Mouse (Mus musculus) liver, embryonic 13.5 days (tissue): ENCODE measurements at regions not wholly inside any gene's neighbourhood (a gene's known extent, or its start where the extent isn't known, plus 50 kb on each side); places are given as distances from the start of the nearest gene placed in this dataset.

Experiments used
- ATAC-seq: fragments of 200-750 bp; cut with Nextera tagmentation; 2 replicates; pipeline ENCODE4 v1.8.0; 2017; ENCODE audit warnings: low read depth, mild to moderate bottlenecking, moderate number of reproducible peaks, moderate library complexity
- DNase-seq: peaks from one replicate; pipeline ENCODE4 v3.0.0; 2022
- H3K27ac ChIP-seq: fragments of 300-500 bp; sonication (generic); 2 replicates; pipeline ENCODE4 v1.5.1; 2015; ENCODE audit warnings: moderate library complexity, mild to moderate bottlenecking, inconsistent platforms
- H3K27me3 ChIP-seq: fragments of 300-500 bp; sonication (generic); 2 replicates; pipeline ENCODE4 v1.6.1; 2015; ENCODE audit warnings: mild to moderate bottlenecking, inconsistent platforms
- H3K36me3 ChIP-seq: fragments of 300-500 bp; sonication (generic); 2 replicates; pipeline ENCODE4 v1.6.1; 2015; ENCODE audit warnings: mild to moderate bottlenecking, inconsistent platforms
- H3K4me1 ChIP-seq: fragments of 300-500 bp; sonication (generic); replicated peaks from 2 replicates; pipeline ENCODE4 v1.6.1; 2015; ENCODE audit warnings: inconsistent platforms
- H3K4me2 ChIP-seq: fragments of 300-500 bp; sonication (generic); 2 replicates; pipeline ENCODE4 v1.6.1; 2015; ENCODE audit warnings: inconsistent platforms, mild to moderate bottlenecking, moderate library complexity
- H3K4me3 ChIP-seq: fragments of 300-500 bp; sonication (generic); replicated peaks from 2 replicates; pipeline ENCODE4 v1.5.1; 2015; ENCODE audit warnings: mild to moderate bottlenecking, inconsistent platforms
- H3K9ac ChIP-seq: fragments of 300-500 bp; sonication (generic); 2 replicates; pipeline ENCODE4 v1.6.1; 2015; ENCODE audit warnings: mild to moderate bottlenecking, inconsistent platforms
- H3K9me3 ChIP-seq: fragments of 300-500 bp; sonication (generic); replicated peaks from 2 replicates; pipeline ENCODE4 v1.6.1; 2016; ENCODE audit warnings: inconsistent platforms
- WGBS: fragments of 180-500 bp; shearing (Covaris S2); methylation state at CpG from one replicate; pipeline ENCODE4 v1.1.7; 2015; ENCODE audit not compliant: insufficient replicate concordance; 5-methylcytosine and 5-hydroxymethylcytosine counted together

- Histone ChIP-seq H3K9ac (no peak overlapping the region), H3K4me1 (no peaks in the 10 kb centered on the region), H3K4me3 (no peak overlapping the region), H3K27me3 (no peaks in the 10 kb centered on the region), H3K9me3 (no peaks in the 10 kb centered on the region), H3K27ac (no peak overlapping the region), H3K36me3 (no peaks in the 10 kb centered on the region), H3K4me2 (no peak overlapping the region)
- WGBS: 67% methylated on average over 10 of the region's 10 CpGs
- ATAC-seq (no peak), DNase-seq (no peak)
Measured at GRCm38 (mm10) chr9:50135939-50136635, 208.7 kb downstream of the Rpl10-ps3 start.

DNA sequence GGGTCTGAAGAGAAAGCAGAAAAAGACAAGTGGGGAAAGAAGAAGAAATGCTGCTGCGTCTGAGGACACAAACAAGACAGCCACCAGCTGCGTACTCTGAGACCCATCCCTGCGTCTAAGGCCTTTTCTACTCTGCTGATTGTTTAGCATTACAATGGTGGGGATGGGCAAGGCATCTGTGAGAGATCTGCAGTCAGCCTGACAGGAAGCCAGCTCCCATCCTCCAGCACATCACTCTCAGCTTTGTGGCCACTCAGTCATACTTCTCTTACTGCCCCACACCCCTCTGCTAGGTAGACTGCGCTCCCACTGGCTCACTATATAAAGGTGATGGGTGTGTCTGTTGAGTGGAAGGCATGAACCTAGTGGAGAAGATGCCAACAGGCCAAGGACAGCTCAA is 220.5 kb downstream of the Rpl10-ps3 start:
- WGBS: 47% methylated on average over 4 of the region's 4 CpGs
- DNase-seq: no peak
- ATAC-seq: no peak
- Histone ChIP-seq H3K4me1 (no peaks in the 10 kb centered on the region), H3K9ac (no peak overlapping the region), H3K36me3 (no peaks in the 10 kb centered on the region), H3K27ac (no peak overlapping the region), H3K4me3 (no peak overlapping the region), H3K4me2 (no peak overlapping the region), H3K27me3 (no peaks in the 10 kb centered on the region), H3K9me3 (no peaks in the 10 kb centered on the region)

GRCm38 (mm10) chr9:50120820-50121599 is 223.8 kb downstream of the Rpl10-ps3 start:
- no peaks in the 10 kb centered on the region for H3K36me3 ChIP-seq
- H3K4me2 ChIP-seq: no peak overlapping the region
- no peak overlapping the region for H3K27ac ChIP-seq
- no peaks in the 10 kb centered on the region for H3K4me1 ChIP-seq
- no peak overlapping the region for H3K9ac ChIP-seq
- H3K4me3 ChIP-seq: no peak overlapping the region
- DNase-seq (no peak), ATAC-seq (no peak)
- no peaks in the 10 kb centered on the region for H3K9me3 ChIP-seq
- WGBS: 62% methylated on average over 9 of the region's 9 CpGs
- H3K27me3 ChIP-seq: no peaks in the 10 kb centered on the region

GRCm38 (mm10) chr9:50119412-50119811 is 225.4 kb downstream of the Rpl10-ps3 start:
- H3K4me2 ChIP-seq: no peak overlapping the region
- DNase-seq (no peak), ATAC-seq (no peak)
- no peaks in the 10 kb centered on the region for H3K27me3 ChIP-seq
- H3K4me3 ChIP-seq: no peak overlapping the region
- no peaks in the 10 kb centered on the region for H3K36me3 ChIP-seq
- H3K4me1 ChIP-seq: no peaks in the 10 kb centered on the region
- H3K9ac ChIP-seq: no peak overlapping the region
- H3K27ac ChIP-seq: no peak overlapping the region
- H3K9me3 ChIP-seq: no peaks in the 10 kb centered on the region
- WGBS: 72% methylated on average over 5 of the region's 5 CpGs

GRCm38 (mm10) chr9:50118578-50118977 is 226.2 kb downstream of the Rpl10-ps3 start:
- no peak for DNase-seq
- no peak overlapping the region for H3K27ac ChIP-seq
- no peaks in the 10 kb centered on the region for H3K27me3 ChIP-seq
- H3K9me3 ChIP-seq: no peaks in the 10 kb centered on the region
- WGBS: 53% methylated on average over 6 of the region's 6 CpGs
- H3K36me3 ChIP-seq: no peaks in the 10 kb centered on the region
- no peak overlapping the region for H3K4me3 ChIP-seq
- H3K9ac ChIP-seq: no peak overlapping the region
- no peak for ATAC-seq
- no peak overlapping the region for H3K4me2 ChIP-seq
- no peaks in the 10 kb centered on the region for H3K4me1 ChIP-seq

DNA sequence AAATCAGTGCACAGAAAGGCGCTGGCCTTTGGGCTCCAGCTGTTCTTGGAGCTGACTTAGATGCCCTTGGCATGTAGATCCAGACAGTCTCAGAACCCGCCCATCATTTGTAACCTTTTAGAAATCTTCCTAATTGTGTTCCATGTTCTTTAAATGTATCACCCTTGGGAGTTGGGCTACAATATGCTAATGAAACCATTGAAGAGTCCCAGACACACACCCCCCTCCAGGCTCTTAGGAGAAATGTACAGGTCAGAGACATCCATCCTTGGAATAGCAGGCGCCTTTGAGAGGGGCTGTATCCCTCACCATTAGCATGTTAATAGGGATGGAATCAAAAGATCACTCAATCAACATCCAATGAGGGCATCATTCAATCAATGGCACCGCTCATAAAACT is 238.2 kb downstream of the Rpl10-ps3 start:
- Histone ChIP-seq H3K9ac (no peak overlapping the region), H3K4me2 (no peak overlapping the region), H3K9me3 (no peaks in the 10 kb centered on the region), H3K4me1 (no peaks in the 10 kb centered on the region), H3K27ac (no peak overlapping the region), H3K36me3 (no peaks in the 10 kb centered on the region), H3K27me3 (no peaks in the 10 kb centered on the region), H3K4me3 (no peak overlapping the region)
- no peak for ATAC-seq
- no peak for DNase-seq
- 53% methylated on average over 4 of the region's 4 CpGs for WGBS

GRCm38 (mm10) chr9:50102766-50103165 is 242.0 kb downstream of the Rpl10-ps3 start:
- DNase-seq (no peak), ATAC-seq (no peak)
- WGBS: 53% methylated on average over 1 of the region's 1 CpGs
- no peak overlapping the region for H3K4me3 ChIP-seq
- no peaks in the 10 kb centered on the region for H3K4me1 ChIP-seq
- no peaks in the 10 kb centered on the region for H3K27me3 ChIP-seq
- H3K9ac ChIP-seq: no peak overlapping the region
- no peaks in the 10 kb centered on the region for H3K9me3 ChIP-seq
- H3K27ac ChIP-seq: no peak overlapping the region
- H3K36me3 ChIP-seq: no peaks in the 10 kb centered on the region
- no peak overlapping the region for H3K4me2 ChIP-seq

GRCm38 (mm10) chr9:50101061-50101460 is 243.7 kb downstream of the Rpl10-ps3 start:
- ATAC-seq: no peak
- H3K27ac ChIP-seq: no peak overlapping the region
- no peaks in the 10 kb centered on the region for H3K27me3 ChIP-seq
- H3K9me3 ChIP-seq: no peaks in the 10 kb centered on the region
- H3K9ac ChIP-seq: no peak overlapping the region
- no peak overlapping the region for H3K4me2 ChIP-seq
- 80% methylated on average over 1 of the region's 1 CpGs for WGBS
- no peaks in the 10 kb centered on the region for H3K4me1 ChIP-seq
- no peaks in the 10 kb centered on the region for H3K36me3 ChIP-seq
- no peak overlapping the region for H3K4me3 ChIP-seq
- no peak for DNase-seq

GRCm38 (mm10) chr9:50090968-50091367 is 253.8 kb downstream of the Rpl10-ps3 start:
- Histone ChIP-seq H3K36me3 (no peaks in the 10 kb centered on the region), H3K27me3 (no peaks in the 10 kb centered on the region), H3K9me3 (no peaks in the 10 kb centered on the region), H3K4me1 (no peaks in the 10 kb centered on the region), H3K4me3 (no peak overlapping the region), H3K27ac (no peak overlapping the region), H3K9ac (no peak overlapping the region), H3K4me2 (no peak overlapping the region)
- WGBS: 63% methylated on average over 8 of the region's 8 CpGs
- no peak for ATAC-seq
- no peak for DNase-seq

DNA sequence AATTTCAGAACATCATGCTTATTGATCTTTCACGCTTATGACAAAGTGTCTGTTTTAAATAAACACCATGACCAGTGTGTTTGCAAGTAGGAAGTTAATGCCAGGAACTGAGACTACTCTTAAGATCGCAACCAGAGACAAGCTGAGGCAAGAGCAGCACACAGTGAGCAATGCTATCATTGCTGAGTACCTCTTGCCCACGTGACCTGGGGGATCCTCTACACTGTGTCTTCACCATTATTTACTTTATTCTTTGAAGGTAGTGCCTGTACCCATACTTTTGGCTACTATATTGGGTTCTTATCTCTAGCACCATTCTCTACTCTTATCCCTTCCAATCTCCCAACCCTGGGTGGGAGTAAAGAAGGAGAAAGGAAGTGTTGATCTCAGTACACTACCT is 254.9 kb downstream of the Rpl10-ps3 start:
- H3K9me3 ChIP-seq: no peaks in the 10 kb centered on the region
- H3K4me1 ChIP-seq: no peaks in the 10 kb centered on the region
- H3K4me3 ChIP-seq: no peak overlapping the region
- H3K9ac ChIP-seq: no peak overlapping the region
- H3K27ac ChIP-seq: no peak overlapping the region
- WGBS: 46% methylated on average over 3 of the region's 3 CpGs
- H3K4me2 ChIP-seq: no peak overlapping the region
- DNase-seq: no peak
- no peaks in the 10 kb centered on the region for H3K27me3 ChIP-seq
- H3K36me3 ChIP-seq: no peaks in the 10 kb centered on the region
- ATAC-seq: no peak

- no peak for DNase-seq
- H3K9ac ChIP-seq: no peak overlapping the region
- WGBS: 50% methylated on average over 3 of the region's 3 CpGs
Measured at GRCm38 (mm10) chr9:50080205-50080604, 264.6 kb downstream of the Rpl10-ps3 start.

GRCm38 (mm10) chr9:50068576-50068975 is 269.9 kb upstream of the Ncam1 start:
- Histone ChIP-seq H3K27ac (no peak overlapping the region), H3K4me3 (no peak overlapping the region), H3K9ac (no peak overlapping the region), H3K4me2 (no peak overlapping the region), H3K27me3 (no peaks in the 10 kb centered on the region), H3K9me3 (no peaks in the 10 kb centered on the region), H3K4me1 (no peaks in the 10 kb centered on the region), H3K36me3 (no peaks in the 10 kb centered on the region)
- WGBS: 24% methylated on average over 2 of the region's 2 CpGs
- DNase-seq (no peak), ATAC-seq (no peak)

More at GRCm38 (mm10) chr9:50080205-50080604, 264.6 kb downstream of the Rpl10-ps3 start:
- no peaks in the 10 kb centered on the region for H3K27me3 ChIP-seq
- H3K36me3 ChIP-seq: no peaks in the 10 kb centered on the region
- no peaks in the 10 kb centered on the region for H3K4me1 ChIP-seq
- no peak for ATAC-seq
- H3K9me3 ChIP-seq: no peaks in the 10 kb centered on the region
- H3K27ac ChIP-seq: no peak overlapping the region
- no peak overlapping the region for H3K4me2 ChIP-seq
- H3K4me3 ChIP-seq: no peak overlapping the region
